Mouse (Mus musculus) erythroblast, embryonic 14.5 days (primary cell): ENCODE results near the gene Caskin2.

Source experiments
- GATA1 ChIP-seq: IDR thresholded peaks from 2 replicates; pipeline ENCODE4 v1.6.1; 2012; ENCODE audit warnings: low read length, inconsistent platforms, mixed read lengths
- TAL1 ChIP-seq: IDR thresholded peaks from 3 replicates; pipeline ENCODE4 v1.6.1; 2012; ENCODE audit warnings: low read length, inconsistent platforms, mixed read lengths

GRCm38 (mm10) chr11:115831518-115831917, 18.1 kb upstream of the Caskin2 start:
- TF ChIP-seq TAL1 (no peak; the same call in 2 of the 3 replicates), GATA1 (no peak)
